Mouse (Mus musculus) mouse trophoblast stem cell (cell line): ENCODE results near the gene Ghr.

ENCODE experiments used
- in situ Hi-C, 2 experiments: fragments of 300-500 bp; cut with MseI, MboI; formaldehyde crosslinking; loops; 2 replicates in 1 of 2; 3 replicates in 1 of 2; pipeline ENCODE4 v1.15.1; 2025

Gene Ghr

GRCm38 (mm10) chr15:3300361-3301100 lies 282.8 kb downstream of the Ghr start:
- in situ Hi-C loops, result no loop called here

GRCm38 (mm10) chr15:3297615-3298014 lies 285.7 kb downstream of the Ghr start:
- in situ Hi-C loops, result no loop called here

GRCm38 (mm10) chr15:3295986-3296385 lies 287.3 kb downstream of the Ghr start:
- in situ Hi-C loops, result no loop called here

- in situ Hi-C loops, result no loop called here
Measured at GRCm38 (mm10) chr15:3293477-3293876, 289.8 kb downstream of the Ghr start.

- in situ Hi-C loops, result no loop called here
Measured at GRCm38 (mm10) chr15:3290435-3290834, 292.9 kb downstream of the Ghr start.

GRCm38 (mm10) chr15:3286032-3286431 lies 297.3 kb downstream of the Ghr start:
- in situ Hi-C loops, result no loop called here

GRCm38 (mm10) chr15:3281737-3282136 lies 301.6 kb downstream of the Ghr start:
- in situ Hi-C loops, result no loop called here

GRCm38 (mm10) chr15:3281216-3281615 lies 302.1 kb downstream of the Ghr start:
- in situ Hi-C loops, result no loop called here

GRCm38 (mm10) chr15:3279242-3279641 lies 304.1 kb downstream of the Ghr start:
- in situ Hi-C loops, result no loop called here

GRCm38 (mm10) chr15:3277391-3277790 lies 305.9 kb downstream of the Ghr start:
- in situ Hi-C loops, result no loop called here

- in situ Hi-C loops, result no loop called here
Measured at GRCm38 (mm10) chr15:3273191-3273590, 310.1 kb downstream of the Ghr start.

GRCm38 (mm10) chr15:3271216-3271615 lies 312.1 kb downstream of the Ghr start:
- in situ Hi-C loops, result no loop called here

GRCm38 (mm10) chr15:3270646-3271077 lies 312.6 kb downstream of the Ghr start:
- in situ Hi-C loops, result no loop called here

- in situ Hi-C loops, result no loop called here
Measured at GRCm38 (mm10) chr15:3269996-3270645, 313.2 kb downstream of the Ghr start.

- in situ Hi-C loops, result no loop called here
Measured at GRCm38 (mm10) chr15:3269496-3269895, 313.8 kb downstream of the Ghr start.

- in situ Hi-C loops, result no loop called here
Measured at GRCm38 (mm10) chr15:3268247-3268646, 315.0 kb downstream of the Ghr start, which contains the start of gene Selenop. Gene Selenop, plus strand, starts transcription at chr15:3268547.
